Mouse (Mus musculus): ENCODE measurements around the gene Spocd1.
A peak's percentile ranks its signal among the peaks of the same experiment; 100 is the strongest.

Gene Spocd1

GRCm38 (mm10) chr4:129971989-129972388 lies 42.9 kb downstream of the Spocd1 start:
- no peak for DNase-seq (ENCODE audit: low read depth, low spot score)

- DNase-seq (ENCODE audit: low read depth, low spot score): no peak
Observed at GRCm38 (mm10) chr4:129974285-129974684, 45.2 kb downstream of the Spocd1 start.

- no peak for DNase-seq (ENCODE audit: low read depth, low spot score)
Observed at GRCm38 (mm10) chr4:129977256-129977655, 48.2 kb downstream of the Spocd1 start.

- DNase-seq (ENCODE audit: low read depth, low spot score): no peak
Observed at GRCm38 (mm10) chr4:129978227-129978626, 49.2 kb downstream of the Spocd1 start.

- no peak for DNase-seq (ENCODE audit: low read depth, low spot score)
Observed at GRCm38 (mm10) chr4:129978930-129979329, 49.9 kb downstream of the Spocd1 start.

GRCm38 (mm10) chr4:129981657-129982056 lies 52.6 kb downstream of the Spocd1 start:
- no peak for DNase-seq (ENCODE audit: low read depth, low spot score)

GRCm38 (mm10) chr4:129983046-129983445 lies 54.0 kb downstream of the Spocd1 start:
- DNase-seq (ENCODE audit: low read depth, low spot score): no peak

- DNase-seq (ENCODE audit: low read depth, low spot score): no peak
Observed at GRCm38 (mm10) chr4:129983764-129984420, 54.8 kb downstream of the Spocd1 start.

GRCm38 (mm10) chr4:129984421-129985061 lies 55.5 kb downstream of the Spocd1 start, which contains the start of gene Adgrb2:
Gene Adgrb2, plus strand, starts transcription at chr4:129984870.
- no peak for DNase-seq (ENCODE audit: low read depth, low spot score)

GRCm38 (mm10) chr4:129985161-129985670 lies 56.2 kb downstream of the Spocd1 start:
- DNase-seq (ENCODE audit: low read depth, low spot score): no peak

GRCm38 (mm10) chr4:129985671-129986441 lies 56.8 kb downstream of the Spocd1 start:
- DNase-seq (ENCODE audit: low read depth, low spot score): no peak

- DNase-seq (ENCODE audit: low read depth, low spot score): peak; percentile 69
Observed at GRCm38 (mm10) chr4:129987825-129988504, 58.9 kb downstream of the Spocd1 start.

GRCm38 (mm10) chr4:129989925-129990324 lies 60.9 kb downstream of the Spocd1 start:
- no peak for DNase-seq (ENCODE audit: low read depth, low spot score)

GRCm38 (mm10) chr4:129992720-129993119 lies 63.7 kb downstream of the Spocd1 start:
- no peak for DNase-seq (ENCODE audit: low read depth, low spot score)

GRCm38 (mm10) chr4:129993213-129993612 lies 64.2 kb downstream of the Spocd1 start:
- no peak for DNase-seq (ENCODE audit: low read depth, low spot score)

- DNase-seq (ENCODE audit: low read depth, low spot score): no peak
Observed at GRCm38 (mm10) chr4:129993944-129994695, 65.1 kb downstream of the Spocd1 start.

GRCm38 (mm10) chr4:129994728-129995127 lies 65.7 kb downstream of the Spocd1 start:
- DNase-seq (ENCODE audit: low read depth, low spot score): no peak

GRCm38 (mm10) chr4:129995255-129995654 lies 66.2 kb downstream of the Spocd1 start:
- no peak for DNase-seq (ENCODE audit: low read depth, low spot score)

GRCm38 (mm10) chr4:129996015-129996414 lies 67.0 kb downstream of the Spocd1 start:
- DNase-seq (ENCODE audit: low read depth, low spot score): peak; percentile 25

GRCm38 (mm10) chr4:129998124-129998523 lies 69.1 kb downstream of the Spocd1 start:
- DNase-seq (ENCODE audit: low read depth, low spot score): no peak

GRCm38 (mm10) chr4:130001710-130002109 lies 72.7 kb downstream of the Spocd1 start:
- DNase-seq (ENCODE audit: low read depth, low spot score): no peak

Data from A20 (cell line).